Mouse (Mus musculus): ENCODE measurements at regions not wholly inside any gene's neighbourhood (a gene's known extent, or its start where the extent isn't known, plus 50 kb on each side); places are given as distances from the start of the nearest gene placed in this dataset.

- TF ChIP-seq POLR2A (IDR thresholded peaks at IDR 0.05; ENCODE audit: borderline replicate concordance, extremely low read depth, low read depth, low read length) (no peak), CTCF (IDR thresholded peaks at IDR 0.05; ENCODE audit: insufficient read depth, low read length) (no peak)
Measured at GRCm38 (mm10) chr16:77992986-77993385, 308.3 kb upstream of the Cxadr start.

Data from lung, adult 2 months (tissue).